Comparison of ENCODE assay signal across 22 mouse cellular contexts in the genomic region with DNA sequence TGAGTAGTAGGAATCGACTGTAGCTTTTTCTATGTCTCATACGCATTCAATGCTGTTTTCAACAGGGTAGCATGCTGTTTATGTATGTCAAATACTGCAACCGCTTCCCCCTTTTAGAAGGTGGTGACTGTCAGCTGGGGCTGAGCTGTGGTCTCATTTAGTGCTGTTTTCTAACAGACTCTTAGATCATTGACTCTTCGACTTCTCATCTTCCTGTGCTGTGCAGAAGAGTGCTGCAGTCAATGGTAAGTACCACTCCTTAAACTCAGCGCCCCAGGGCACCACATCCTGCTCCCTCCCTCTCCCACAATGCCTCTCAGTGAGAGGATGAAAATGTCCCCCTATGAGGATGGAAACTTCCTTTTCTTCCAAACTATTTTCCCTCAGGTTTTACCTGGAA.
DNase-seq lines count a peak whose midpoint lies in the region; ATAC-seq lines count a peak whose summit lies in the region.
"Had no signal": no experiment of that assay in that cellular context is flagged by ENCODE, and none has a peak within 500 bp of the region (broad histone marks: within the 10 kb centered on the region; RNA-seq: fewer than 3 reads in every experiment).

No protein-coding gene starts in this region.

- H3K9ac ChIP-seq in intestine, embryonic 16.5 days (ENCODE audit: low read depth, low read length): no peak overlapping the region
- H3K9ac ChIP-seq: embryonic facial prominence, embryonic 15.5 days; forebrain, postnatal 0 days; liver, embryonic 15.5 days; stomach, embryonic 15.5 days had no signal

- no peaks in the 10 kb centered on the region for H3K9me3 ChIP-seq in intestine, embryonic 16.5 days (ENCODE audit: control insufficient read depth, low read length)
- H3K9me3 ChIP-seq: embryonic facial prominence, embryonic 15.5 days; heart, embryonic 10.5 days; liver, embryonic 15.5 days; stomach, embryonic 15.5 days had no signal

- no peak overlapping the region for H3K27ac ChIP-seq in intestine, embryonic 16.5 days (ENCODE audit: low read length)
- H3K27ac ChIP-seq: embryonic facial prominence, embryonic 15.5 days; heart, embryonic 10.5 days; liver, embryonic 15.5 days; stomach, embryonic 15.5 days had no signal

- intact Hi-C loops in left cerebral cortex, postnatal 36 days (cut with DNase I): no loop called here

- DNase-seq in 416B (ENCODE audit: low read depth): peak; percentile 39
- DNase-seq in CD8-positive naive resting alpha-beta T cell, adult 2 months (ENCODE audit: low read depth in 2 of 2, low spot score in 2 of 2): peak; percentile 64 to 68
- DNase-seq in induced T-regulatory cell, adult 2 months (ENCODE audit: low read depth): peak; percentile 24
- peak; percentile 24 to 44 for DNase-seq in thymus, adult 18-20 months
- no peak for DNase-seq in embryo, embryonic 10.5 days (ENCODE audit: low spot score)
- no peak for DNase-seq in right cerebral cortex, postnatal 4 days
- DNase-seq in left cerebral cortex, postnatal 36 days (ENCODE audit: low spot score in 2 of 2): no peak
- DNase-seq: cerebellum, postnatal 10 days; forebrain, postnatal 0 days; gastrocnemius, postnatal 10 days; heart, postnatal 36 days; kidney, postnatal 10 days; layer of hippocampus, adult 9-11 months; left cerebral cortex, postnatal 4 days; lung, postnatal 36 days; right cerebral cortex, postnatal 25 days had no signal

- ATAC-seq in intestine, embryonic 16.5 days: no peak
- ATAC-seq: forebrain, postnatal 0 days; intestine, postnatal 0 days had no signal

- no peaks in the 10 kb centered on the region for H3K36me3 ChIP-seq in intestine, embryonic 16.5 days (ENCODE audit: control insufficient read depth, insufficient read depth, low read length)
- H3K36me3 ChIP-seq: embryonic facial prominence, embryonic 15.5 days; heart, embryonic 10.5 days; liver, embryonic 15.5 days; stomach, embryonic 15.5 days had no signal

- H3K4me2 ChIP-seq in intestine, embryonic 16.5 days (ENCODE audit: low read depth, low read length): no peak overlapping the region
- H3K4me2 ChIP-seq: embryonic facial prominence, embryonic 15.5 days; liver, embryonic 15.5 days; stomach, embryonic 15.5 days had no signal

- 75% methylated on average over 5 of the region's 5 CpGs for WGBS in intestine, embryonic 16.5 days

- H3K4me1 ChIP-seq in intestine, embryonic 16.5 days (ENCODE audit: control insufficient read depth, insufficient read depth, low read length): no peaks in the 10 kb centered on the region
- H3K4me1 ChIP-seq: liver, embryonic 15.5 days; stomach, embryonic 15.5 days had no signal

- no peak overlapping the region for H3K4me3 ChIP-seq in intestine, embryonic 16.5 days (ENCODE audit: low read length)
- H3K4me3 ChIP-seq: embryonic facial prominence, embryonic 15.5 days; heart, embryonic 10.5 days; liver, embryonic 15.5 days; stomach, embryonic 15.5 days had no signal

- H3K27me3 ChIP-seq in intestine, embryonic 16.5 days (replicated peaks; ENCODE audit: control insufficient read depth, insufficient read depth, low read length): no peaks in the 10 kb centered on the region
- H3K27me3 ChIP-seq: embryonic facial prominence, embryonic 15.5 days; liver, embryonic 15.5 days; stomach, embryonic 15.5 days had no signal

Comparison
In these comparisons a context has a peak if more than half of its experiments do, and no peak if none do; other contexts are left out.
1. DNase-seq: peak in 416B (single experiment), CD8-positive naive resting alpha-beta T cell, adult 2 months (2 of 2), induced T-regulatory cell, adult 2 months (single experiment) and thymus, adult 18-20 months (2 of 2); none in embryo, embryonic 10.5 days (single experiment), right cerebral cortex, postnatal 4 days (single experiment) and left cerebral cortex, postnatal 36 days (0 of 2).